Mouse (Mus musculus): ENCODE results near the gene Nle1. TPM values are rescaled to one million over a fixed set of nuclear protein-coding genes. Genes with fewer than 3 reads are reported as not detected.

The Nle1 gene
- polyA plus RNA-seq, 1 experiment from 2014 or later, result 44.9 TPM

DNA sequence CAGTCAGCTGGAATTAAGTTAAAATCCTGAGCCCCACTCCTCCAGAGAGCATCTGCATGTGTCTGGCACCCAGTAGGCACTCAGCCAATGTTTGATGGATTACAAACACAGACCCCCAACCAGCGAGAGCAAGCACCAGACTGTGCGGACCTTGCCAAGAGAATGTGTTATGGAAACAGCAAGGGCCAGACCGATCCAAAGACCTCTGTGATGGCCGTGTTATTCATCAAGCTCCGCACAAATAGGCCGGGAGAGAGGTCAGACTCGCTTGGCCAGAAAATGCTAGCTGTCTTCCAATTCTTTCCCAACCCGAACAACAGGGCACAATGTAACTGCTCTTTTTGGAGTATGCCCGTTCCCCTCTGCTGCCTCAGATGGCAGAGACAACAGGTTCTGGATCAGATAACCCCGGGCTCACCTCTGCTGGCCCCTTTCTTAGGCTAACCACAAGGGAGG, 19.7 kb downstream of the Nle1 start:
- WGBS, result 65% methylated on average over 10 of the region's 10 CpGs
- H3K36me3 ChIP-seq (ENCODE audit: control insufficient read depth, insufficient read depth, low read length), result no peaks in the 10 kb centered on the region
- H3K4me3 ChIP-seq (ENCODE audit: low read depth, low read length), result no peak overlapping the region
- no peaks in the 10 kb centered on the region for H3K9me3 ChIP-seq (ENCODE audit: control insufficient read depth, low read length)
- DNase-seq (ENCODE audit: low spot score) (no peak), ATAC-seq (replicated peaks; ENCODE audit: low FRiP score) (no peak)
- H3K9ac ChIP-seq (ENCODE audit: low read depth, low read length), result peak overlapping the region; percentile 16; the same call in 1 of the 2 replicates
- peaks cover 8% of the 10 kb centered on the region; the same call in 1 of the 2 replicates for H3K4me1 ChIP-seq (replicated peaks; ENCODE audit: control insufficient read depth, insufficient read depth, low read length)
- H3K27me3 ChIP-seq (replicated peaks; ENCODE audit: control insufficient read depth, insufficient read depth, low read length), result peaks cover 4% of the 10 kb centered on the region
- peak overlapping the region; percentile 95 for H3K4me2 ChIP-seq
- no peak overlapping the region for H3K27ac ChIP-seq (ENCODE audit: low read depth, low read length)

DNA sequence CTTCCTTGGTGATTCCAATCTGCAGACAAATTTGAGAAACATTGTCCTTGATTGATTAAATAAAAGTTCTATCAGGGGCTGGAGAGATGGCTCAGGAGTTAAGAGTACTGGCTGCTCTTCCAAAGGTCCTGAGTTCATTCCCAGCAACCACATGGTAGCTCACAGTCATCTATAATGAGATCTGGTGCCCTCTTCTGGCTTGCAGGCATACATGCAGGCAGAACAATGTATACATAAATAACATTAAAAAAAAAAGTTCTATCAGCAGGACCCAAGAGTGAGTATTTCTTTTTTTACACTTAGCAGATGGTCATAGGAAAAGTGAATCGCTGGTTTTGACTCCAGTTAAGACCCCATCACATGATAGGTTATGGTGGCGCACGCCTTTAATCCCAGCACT, 21.7 kb downstream of the Nle1 start:
- no peak overlapping the region for H3K4me3 ChIP-seq (ENCODE audit: low read depth, low read length)
- H3K9me3 ChIP-seq (ENCODE audit: control insufficient read depth, low read length), result no peaks in the 10 kb centered on the region
- no peak overlapping the region for H3K27ac ChIP-seq (ENCODE audit: low read depth, low read length)
- no peak overlapping the region for H3K9ac ChIP-seq (ENCODE audit: low read depth, low read length)
- H3K27me3 ChIP-seq (replicated peaks; ENCODE audit: control insufficient read depth, insufficient read depth, low read length), result no peaks in the 10 kb centered on the region; the same call in 1 of the 2 replicates
- no peak for DNase-seq (ENCODE audit: low spot score)
- no peak overlapping the region for H3K4me2 ChIP-seq
- no peak for ATAC-seq (replicated peaks; ENCODE audit: low FRiP score)
- H3K4me1 ChIP-seq (replicated peaks; ENCODE audit: control insufficient read depth, insufficient read depth, low read length), result peaks cover 8% of the 10 kb centered on the region; the same call in 1 of the 2 replicates
- no peaks in the 10 kb centered on the region for H3K36me3 ChIP-seq (ENCODE audit: control insufficient read depth, insufficient read depth, low read length)
- WGBS, result 79% methylated on average over 3 of the region's 3 CpGs

DNA sequence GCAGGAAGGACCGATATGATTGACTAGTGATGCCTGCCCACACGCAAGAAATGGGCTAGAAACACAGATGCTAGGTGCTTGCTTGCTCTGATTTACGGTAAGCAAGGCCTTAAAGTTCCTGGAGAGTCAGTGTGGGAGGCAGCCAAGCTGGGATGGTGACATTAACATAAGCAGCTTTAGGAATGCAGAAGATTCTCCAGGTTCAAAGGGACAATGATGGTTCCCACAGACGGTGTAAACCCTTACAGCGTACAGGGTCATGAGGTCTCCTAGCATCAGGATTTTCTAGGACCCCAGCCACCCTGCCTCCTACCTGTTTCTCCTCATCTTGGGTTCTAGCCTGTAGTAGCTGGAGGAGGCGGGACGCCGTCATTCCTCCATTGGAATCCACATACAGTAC, 25.0 kb downstream of the Nle1 start:
- DNase-seq (ENCODE audit: low spot score) (no peak), ATAC-seq (replicated peaks; ENCODE audit: low FRiP score) (no peak)
- Histone ChIP-seq H3K4me3 (ENCODE audit: low read depth, low read length) (no peak overlapping the region), H3K9me3 (ENCODE audit: control insufficient read depth, low read length) (no peaks in the 10 kb centered on the region), H3K27me3 (replicated peaks; ENCODE audit: control insufficient read depth, insufficient read depth, low read length) (no peaks in the 10 kb centered on the region), H3K9ac (ENCODE audit: low read depth, low read length) (no peak overlapping the region), H3K4me2 (no peak overlapping the region), H3K36me3 (ENCODE audit: control insufficient read depth, insufficient read depth, low read length) (no peaks in the 10 kb centered on the region), H3K27ac (ENCODE audit: low read depth, low read length) (no peak overlapping the region), H3K4me1 (replicated peaks; ENCODE audit: control insufficient read depth, insufficient read depth, low read length) (peaks cover under 1% of the 10 kb centered on the region; the same call in 1 of the 2 replicates)
- 76% methylated on average over 8 of the region's 8 CpGs for WGBS

DNA sequence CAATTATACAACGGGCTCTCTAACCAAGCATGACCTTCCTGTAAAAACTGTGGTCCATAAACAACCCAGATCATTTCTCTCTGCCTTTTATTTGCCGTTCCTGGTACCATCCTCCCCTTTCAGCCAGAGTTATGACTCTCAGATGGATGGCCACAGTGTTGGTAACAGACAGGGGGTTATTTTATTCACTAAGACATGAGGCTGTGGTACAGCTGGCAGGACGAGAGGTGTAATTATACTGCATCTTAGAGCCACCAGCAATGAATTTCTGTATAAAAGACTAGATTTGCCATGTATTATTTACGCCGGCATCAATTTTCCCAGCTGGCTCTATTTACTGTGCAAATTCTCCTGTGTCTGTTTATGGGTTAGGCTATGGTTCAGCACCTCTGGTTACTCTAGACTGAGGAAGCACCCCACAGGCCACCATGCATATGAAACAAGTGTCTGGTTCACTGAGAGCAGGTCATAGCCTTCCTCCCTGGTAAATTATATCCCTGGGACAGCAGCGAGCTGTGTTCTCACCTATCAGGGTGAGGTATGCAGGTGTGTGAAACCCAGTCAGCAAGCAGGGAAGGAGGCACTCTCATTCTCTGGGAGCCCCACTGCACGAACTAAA, 30.4 kb downstream of the Nle1 start:
- Histone ChIP-seq H3K9ac (ENCODE audit: low read depth, low read length) (no peak overlapping the region), H3K36me3 (ENCODE audit: control insufficient read depth, insufficient read depth, low read length) (no peaks in the 10 kb centered on the region), H3K27ac (ENCODE audit: low read depth, low read length) (no peak overlapping the region), H3K4me3 (ENCODE audit: low read depth, low read length) (no peak overlapping the region), H3K9me3 (ENCODE audit: control insufficient read depth, low read length) (no peaks in the 10 kb centered on the region), H3K4me2 (no peak overlapping the region), H3K27me3 (replicated peaks; ENCODE audit: control insufficient read depth, insufficient read depth, low read length) (no peaks in the 10 kb centered on the region), H3K4me1 (replicated peaks; ENCODE audit: control insufficient read depth, insufficient read depth, low read length) (no peaks in the 10 kb centered on the region)
- 87% methylated on average over 7 of the region's 7 CpGs for WGBS
- ATAC-seq (replicated peaks; ENCODE audit: low FRiP score) (no peak), DNase-seq (ENCODE audit: low spot score) (no peak)

DNA sequence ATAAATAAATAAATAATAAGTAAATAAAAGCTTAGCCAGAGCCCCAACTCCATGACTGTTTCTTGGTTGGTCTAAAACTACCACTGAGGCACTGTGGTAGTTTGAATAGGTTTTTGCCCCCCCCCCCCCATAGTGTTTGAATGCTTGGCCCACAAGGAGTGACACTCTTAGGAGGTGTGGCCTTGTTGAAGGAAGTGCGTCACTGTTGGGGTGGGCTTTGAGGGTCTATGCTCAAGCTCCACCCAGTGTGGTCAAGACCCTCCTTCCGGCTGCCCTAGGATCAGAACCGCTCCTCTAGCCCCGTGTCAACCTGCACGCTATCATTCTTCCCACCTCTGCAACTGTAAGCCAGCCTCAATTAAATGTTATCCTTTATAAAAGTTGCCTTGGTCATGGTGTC, 32.6 kb downstream of the Nle1 start:
- no peaks in the 10 kb centered on the region for H3K9me3 ChIP-seq (ENCODE audit: control insufficient read depth, low read length)
- no peaks in the 10 kb centered on the region for H3K36me3 ChIP-seq (ENCODE audit: control insufficient read depth, insufficient read depth, low read length)
- H3K27me3 ChIP-seq (replicated peaks; ENCODE audit: control insufficient read depth, insufficient read depth, low read length), result no peaks in the 10 kb centered on the region
- 88% methylated on average over 5 of the region's 5 CpGs for WGBS
- H3K4me2 ChIP-seq, result no peak overlapping the region
- no peak overlapping the region for H3K9ac ChIP-seq (ENCODE audit: low read depth, low read length)
- H3K27ac ChIP-seq (ENCODE audit: low read depth, low read length), result no peak overlapping the region
- no peak overlapping the region for H3K4me3 ChIP-seq (ENCODE audit: low read depth, low read length)
- DNase-seq (ENCODE audit: low spot score), result no peak
- no peaks in the 10 kb centered on the region for H3K4me1 ChIP-seq (replicated peaks; ENCODE audit: control insufficient read depth, insufficient read depth, low read length)
- ATAC-seq (replicated peaks; ENCODE audit: low FRiP score), result no peak

DNA sequence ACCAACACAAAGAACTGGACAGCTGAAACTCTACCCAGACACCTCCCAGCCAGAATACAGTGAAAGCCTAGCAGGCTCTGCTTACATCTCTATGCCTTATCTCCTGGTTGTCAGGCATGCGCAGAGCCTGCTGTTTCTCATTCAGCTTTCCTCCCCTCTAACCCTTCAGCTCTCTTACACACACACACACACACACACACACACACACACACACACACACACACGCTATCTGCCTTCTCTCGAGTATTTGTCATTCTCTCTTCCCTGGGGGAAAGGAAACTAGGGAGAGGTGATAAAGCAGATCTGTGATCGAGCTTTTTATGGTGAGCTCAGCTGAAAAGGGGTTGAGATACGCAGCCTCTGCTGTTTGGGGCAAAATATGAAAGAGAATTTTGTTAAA, 33.3 kb downstream of the Nle1 start:
- no peaks in the 10 kb centered on the region for H3K4me1 ChIP-seq (replicated peaks; ENCODE audit: control insufficient read depth, insufficient read depth, low read length)
- H3K9ac ChIP-seq (ENCODE audit: low read depth, low read length), result no peak overlapping the region
- H3K9me3 ChIP-seq (ENCODE audit: control insufficient read depth, low read length), result no peaks in the 10 kb centered on the region
- H3K27me3 ChIP-seq (replicated peaks; ENCODE audit: control insufficient read depth, insufficient read depth, low read length), result no peaks in the 10 kb centered on the region
- DNase-seq (ENCODE audit: low spot score) (no peak), ATAC-seq (replicated peaks; ENCODE audit: low FRiP score) (peak; percentile 53)
- H3K36me3 ChIP-seq (ENCODE audit: control insufficient read depth, insufficient read depth, low read length), result no peaks in the 10 kb centered on the region
- H3K4me2 ChIP-seq, result peak overlapping the region; percentile 45
- 31% methylated on average over 5 of the region's 5 CpGs for WGBS
- no peak overlapping the region for H3K4me3 ChIP-seq (ENCODE audit: low read depth, low read length)
- 0 out of 2 replicates have a peak overlapping the region, but pooled peaks have one; percentile 13 for H3K27ac ChIP-seq (ENCODE audit: low read depth, low read length)

DNA sequence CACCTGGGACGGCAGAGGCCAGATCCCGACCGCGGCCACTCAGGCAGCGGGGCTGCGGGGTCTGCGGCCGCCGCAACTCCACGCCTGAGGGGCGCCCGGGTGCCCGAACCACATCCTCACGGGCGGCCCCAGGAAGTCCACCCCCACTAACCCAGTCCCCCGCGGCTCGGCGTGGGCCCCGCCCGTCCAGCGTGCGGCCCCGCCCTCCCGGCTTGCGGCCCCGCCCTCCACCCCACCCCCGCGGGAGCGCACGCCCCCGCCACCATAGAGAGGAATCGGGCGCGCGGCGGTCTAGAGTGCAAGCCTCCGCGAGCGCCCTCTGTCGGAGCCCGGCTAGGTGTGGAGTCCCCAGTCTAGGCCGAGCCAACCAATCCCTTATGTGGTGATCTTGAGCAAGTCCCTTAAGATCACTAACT, 37.2 kb downstream of the Nle1 start, which contains the start of gene Rffl:
Gene Rffl (minus strand): TSS at position 180 of the 416 bp plus-strand sequence.
- H3K4me1 ChIP-seq (replicated peaks; ENCODE audit: control insufficient read depth, insufficient read depth, low read length), result peaks cover 15% of the 10 kb centered on the region
- H3K27me3 ChIP-seq (replicated peaks; ENCODE audit: control insufficient read depth, insufficient read depth, low read length), result no peaks in the 10 kb centered on the region
- peak within 1 kb of the TSS; percentile 79 for H3K4me2 ChIP-seq
- H3K27ac ChIP-seq (ENCODE audit: low read depth, low read length), result peak within 1 kb of the TSS; percentile 86
- no peaks in the 10 kb centered on the region for H3K36me3 ChIP-seq (ENCODE audit: control insufficient read depth, insufficient read depth, low read length)
- H3K9me3 ChIP-seq (ENCODE audit: control insufficient read depth, low read length), result no peaks in the 10 kb centered on the region
- WGBS, result under 1% methylated on average over 42 of the region's 43 CpGs
- peak; percentile 89 for DNase-seq (ENCODE audit: low spot score)
- ATAC-seq (replicated peaks; ENCODE audit: low FRiP score), result peak; percentile 84
- peak within 1 kb of the TSS; percentile 93 for H3K4me3 ChIP-seq (ENCODE audit: low read depth, low read length)
- H3K9ac ChIP-seq (ENCODE audit: low read depth, low read length), result peak within 1 kb of the TSS; percentile 90

DNA sequence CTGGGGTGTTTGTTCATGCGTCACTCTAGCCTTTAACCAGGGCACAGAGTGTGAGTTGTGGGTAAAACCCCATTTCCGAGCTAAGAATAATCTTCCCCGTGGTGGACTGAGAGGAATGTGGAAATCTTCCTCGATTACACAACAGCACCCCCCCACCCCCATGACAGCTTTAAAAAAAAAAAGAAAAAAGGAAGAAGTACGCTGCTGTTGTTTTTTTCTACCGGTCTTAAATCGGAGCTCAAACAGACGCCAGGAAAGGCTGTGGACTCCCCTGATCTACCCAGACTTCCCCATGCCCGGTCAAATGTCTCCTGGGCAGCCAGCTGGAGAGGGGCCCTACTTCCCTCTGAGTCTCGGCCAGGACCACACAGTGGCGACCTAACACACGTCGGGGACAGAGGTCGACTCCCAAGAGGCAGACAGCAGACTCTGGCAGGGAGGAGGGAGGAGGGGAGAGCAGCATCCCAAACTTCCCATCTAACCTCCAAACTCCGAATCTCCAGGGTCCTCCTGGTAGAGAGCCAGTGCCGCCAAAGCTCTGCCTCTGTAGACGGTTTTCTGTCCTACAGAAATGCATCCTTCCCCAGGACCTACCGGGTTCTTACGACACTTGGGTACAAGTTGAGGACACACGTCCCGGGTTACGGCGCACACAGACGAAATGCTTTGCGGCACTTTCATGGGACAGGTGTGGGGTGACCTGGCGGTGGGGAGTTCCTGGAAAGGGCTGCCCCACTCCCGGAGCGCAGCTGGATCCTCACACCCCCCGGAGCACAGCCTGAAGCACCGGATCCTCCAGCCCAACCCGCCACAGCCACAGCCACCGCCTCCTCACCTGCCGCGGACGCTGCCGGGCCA, 37.8 kb downstream of the Nle1 start:
- Histone ChIP-seq H3K4me3 (ENCODE audit: low read depth, low read length) (peak overlapping the region; percentile 93), H3K27me3 (replicated peaks; ENCODE audit: control insufficient read depth, insufficient read depth, low read length) (no peaks in the 10 kb centered on the region), H3K36me3 (ENCODE audit: control insufficient read depth, insufficient read depth, low read length) (no peaks in the 10 kb centered on the region), H3K4me2 (peak overlapping the region; percentile 79), H3K9ac (ENCODE audit: low read depth, low read length) (peak overlapping the region; percentile 90), H3K27ac (ENCODE audit: low read depth, low read length) (peak overlapping the region; percentile 86), H3K9me3 (ENCODE audit: control insufficient read depth, low read length) (no peaks in the 10 kb centered on the region), H3K4me1 (replicated peaks; ENCODE audit: control insufficient read depth, insufficient read depth, low read length) (peaks cover 15% of the 10 kb centered on the region)
- peak; percentile 48 for ATAC-seq (replicated peaks; ENCODE audit: low FRiP score)
- peak; percentile 62 for DNase-seq (ENCODE audit: low spot score)
- WGBS, result 2% methylated on average over 36 of the region's 36 CpGs
